Mouse (Mus musculus) E14TG2a.4 (cell line): ENCODE measurements at regions not wholly inside any gene's neighbourhood (a gene's known extent, or its start where the extent isn't known, plus 50 kb on each side); places are given as distances from the start of the nearest gene placed in this dataset.

Source experiments
- H3K27me3 ChIP-seq: 2 replicates; pipeline ENCODE4 v1.6.1; 2014; ENCODE audit warnings: low read length, control low read depth; ENCODE audit not compliant: insufficient read depth
- H3K36me3 ChIP-seq: 2 replicates; pipeline ENCODE4 v1.6.1; 2014; ENCODE audit warnings: low read length, control low read depth; ENCODE audit not compliant: insufficient read depth
- H3K4me1 ChIP-seq: replicated peaks from 2 replicates; pipeline ENCODE4 v1.6.1; 2014; ENCODE audit warnings: low read depth, low read length, control low read depth
- H3K4me3 ChIP-seq: replicated peaks from 2 replicates; pipeline ENCODE4 v1.5.1; 2014; ENCODE audit warnings: mild to moderate bottlenecking, low read length
- H3K9me3 ChIP-seq: 2 replicates; pipeline ENCODE4 v1.6.1; 2014; ENCODE audit warnings: low read length, control low read depth
- CTCF ChIP-seq: conservative IDR thresholded peaks from 2 replicates; pipeline ENCODE4 v1.5.1; 2014; ENCODE audit warnings: low read length
- NANOG ChIP-seq: IDR thresholded peaks from 2 replicates; pipeline ENCODE4 v1.6.1; 2014; ENCODE audit warnings: borderline replicate concordance, low read length, mixed read lengths
- POU5F1 ChIP-seq: IDR thresholded peaks from 2 replicates; pipeline ENCODE4 v1.6.1; 2014; ENCODE audit warnings: low read length, borderline replicate concordance

- Histone ChIP-seq H3K9me3 (0 out of 2 replicates have a peak, but pooled peaks cover 8% of the 10 kb centered on the region), H3K36me3 (no peaks in the 10 kb centered on the region), H3K4me1 (no peaks in the 10 kb centered on the region), H3K4me3 (no peak overlapping the region), H3K27me3 (no peaks in the 10 kb centered on the region)
- TF ChIP-seq POU5F1 (no peak), NANOG (no peak), CTCF (no peak)
Measured at GRCm38 (mm10) chr2:178927038-178927660, 496.8 kb downstream of the Cdh26 start.

GRCm38 (mm10) chr2:178929033-178929432 lies 498.7 kb downstream of the Cdh26 start:
- Histone ChIP-seq H3K4me3 (no peak overlapping the region), H3K27me3 (no peaks in the 10 kb centered on the region), H3K36me3 (no peaks in the 10 kb centered on the region), H3K9me3 (0 out of 2 replicates have a peak, but pooled peaks cover 8% of the 10 kb centered on the region), H3K4me1 (no peaks in the 10 kb centered on the region)
- TF ChIP-seq CTCF, result no peak
- no peak for TF ChIP-seq POU5F1
- TF ChIP-seq NANOG, result no peak

GRCm38 (mm10) chr2:178930125-178930524 lies 499.8 kb downstream of the Cdh26 start:
- Histone ChIP-seq H3K36me3 (no peaks in the 10 kb centered on the region), H3K4me1 (no peaks in the 10 kb centered on the region), H3K27me3 (no peaks in the 10 kb centered on the region), H3K4me3 (no peak overlapping the region), H3K9me3 (0 out of 2 replicates have a peak, but pooled peaks cover 8% of the 10 kb centered on the region)
- TF ChIP-seq POU5F1 (no peak), NANOG (no peak), CTCF (no peak)

- Histone ChIP-seq H3K4me3 (no peak overlapping the region), H3K9me3 (no peaks in the 10 kb centered on the region), H3K27me3 (no peaks in the 10 kb centered on the region), H3K4me1 (peaks cover 17% of the 10 kb centered on the region), H3K36me3 (no peaks in the 10 kb centered on the region)
- TF ChIP-seq NANOG, result no peak
- no peak for TF ChIP-seq POU5F1
- TF ChIP-seq CTCF, result no peak
Measured at GRCm38 (mm10) chr2:178948471-178948870, 493.8 kb upstream of the Cdh4 start.

- Histone ChIP-seq H3K4me3 (no peak overlapping the region), H3K4me1 (peaks cover 17% of the 10 kb centered on the region), H3K36me3 (no peaks in the 10 kb centered on the region), H3K27me3 (no peaks in the 10 kb centered on the region), H3K9me3 (no peaks in the 10 kb centered on the region)
- TF ChIP-seq POU5F1 (no peak), CTCF (no peak), NANOG (no peak)
Measured at GRCm38 (mm10) chr2:178949103-178949502, 493.1 kb upstream of the Cdh4 start.

- peaks cover 17% of the 10 kb centered on the region for H3K4me1 ChIP-seq
- no peaks in the 10 kb centered on the region for H3K9me3 ChIP-seq
- H3K36me3 ChIP-seq, result no peaks in the 10 kb centered on the region
- no peak overlapping the region for H3K4me3 ChIP-seq
- H3K27me3 ChIP-seq, result no peaks in the 10 kb centered on the region
- TF ChIP-seq CTCF (no peak), NANOG (no peak), POU5F1 (no peak)
Measured at GRCm38 (mm10) chr2:178950304-178950703, 491.9 kb upstream of the Cdh4 start.

GRCm38 (mm10) chr2:178954420-178955067 lies 487.7 kb upstream of the Cdh4 start:
- H3K4me3 ChIP-seq, result no peak overlapping the region
- peaks cover 7% of the 10 kb centered on the region for H3K4me1 ChIP-seq
- no peaks in the 10 kb centered on the region for H3K9me3 ChIP-seq
- no peaks in the 10 kb centered on the region for H3K36me3 ChIP-seq
- TF ChIP-seq CTCF (no peak), POU5F1 (no peak), NANOG (no peak)
- no peaks in the 10 kb centered on the region for H3K27me3 ChIP-seq

GRCm38 (mm10) chr2:178958829-178959228 lies 483.4 kb upstream of the Cdh4 start:
- no peaks in the 10 kb centered on the region for H3K27me3 ChIP-seq
- TF ChIP-seq NANOG, result no peak
- no peak for TF ChIP-seq POU5F1
- TF ChIP-seq CTCF, result no peak
- no peaks in the 10 kb centered on the region for H3K9me3 ChIP-seq
- H3K4me3 ChIP-seq, result no peak overlapping the region
- H3K36me3 ChIP-seq, result no peaks in the 10 kb centered on the region
- no peaks in the 10 kb centered on the region for H3K4me1 ChIP-seq
